Mouse (Mus musculus) olfactory bulb, adult 2 months (tissue): ENCODE results near the gene Atp8b2.

ENCODE experiments used
- CTCF ChIP-seq: fragments of 200-500 bp; IDR thresholded peaks from 2 replicates; pipeline ENCODE4 v1.5.1; 2012; ENCODE audit warnings: low read depth, mild to moderate bottlenecking, low read length, moderate library complexity; ENCODE audit not compliant: insufficient read depth
- POLR2A ChIP-seq: fragments of 200-500 bp; IDR thresholded peaks from 2 replicates; pipeline ENCODE4 v1.6.1; 2012; ENCODE audit warnings: mild to moderate bottlenecking, low read depth, low read length, moderate library complexity; ENCODE audit not compliant: insufficient read depth

- TF ChIP-seq CTCF = no peak
- no peak for TF ChIP-seq POLR2A
These were observed 65.3 kb downstream of the Atp8b2 start for GRCm38 (mm10) chr3:89898011-89898410.
